Mouse (Mus musculus) right cerebral cortex, postnatal 4 days (tissue): ENCODE data around the gene Irak1bp1.
A peak's percentile ranks its signal among the peaks of the same experiment; 100 is the strongest.

Experiments used
- DNase-seq: peaks from one replicate; pipeline ENCODE4 v3.0.0-alpha.2; 2022

Gene Irak1bp1

GRCm38 (mm10) chr9:82829007-82829689, at the start of gene Irak1bp1:
Gene Irak1bp1, plus strand, starts transcription at chr9:82829540.
- DNase-seq, result no peak

GRCm38 (mm10) chr9:82788375-82788774, 41.0 kb upstream of the Irak1bp1 start:
- no peak for DNase-seq

GRCm38 (mm10) chr9:82800360-82800759, 29.0 kb upstream of the Irak1bp1 start:
- no peak for DNase-seq

GRCm38 (mm10) chr9:82807129-82807528, 22.2 kb upstream of the Irak1bp1 start:
- no peak for DNase-seq

GRCm38 (mm10) chr9:82807635-82808034, 21.7 kb upstream of the Irak1bp1 start:
- no peak for DNase-seq

- DNase-seq, result no peak
Measured at GRCm38 (mm10) chr9:82812172-82812963, 17.0 kb upstream of the Irak1bp1 start.

GRCm38 (mm10) chr9:82814536-82814935, 14.8 kb upstream of the Irak1bp1 start:
- DNase-seq, result no peak

- no peak for DNase-seq
Measured at GRCm38 (mm10) chr9:82815257-82815785, 14.0 kb upstream of the Irak1bp1 start.

GRCm38 (mm10) chr9:82826426-82826825, 2.9 kb upstream of the Irak1bp1 start:
- no peak for DNase-seq

GRCm38 (mm10) chr9:82829693-82830430, 522 bp downstream of the Irak1bp1 start:
- DNase-seq, result peak; percentile 90

- no peak for DNase-seq
Measured at GRCm38 (mm10) chr9:82831891-82832290, 2.6 kb downstream of the Irak1bp1 start.

GRCm38 (mm10) chr9:82835921-82836320, 6.6 kb downstream of the Irak1bp1 start:
- DNase-seq, result no peak

- DNase-seq, result no peak
Measured at GRCm38 (mm10) chr9:82842671-82843070, 13.3 kb downstream of the Irak1bp1 start.

- DNase-seq, result no peak
Measured at GRCm38 (mm10) chr9:82854040-82854439, 24.7 kb downstream of the Irak1bp1 start.

GRCm38 (mm10) chr9:82854973-82855614, 25.8 kb downstream of the Irak1bp1 start:
- no peak for DNase-seq

GRCm38 (mm10) chr9:82856241-82856640, 26.9 kb downstream of the Irak1bp1 start:
- no peak for DNase-seq

GRCm38 (mm10) chr9:82860805-82861204, 31.5 kb downstream of the Irak1bp1 start:
- no peak for DNase-seq

- no peak for DNase-seq
Measured at GRCm38 (mm10) chr9:82861316-82861715, 32.0 kb downstream of the Irak1bp1 start.

- DNase-seq, result no peak
Measured at GRCm38 (mm10) chr9:82861775-82862430, 32.6 kb downstream of the Irak1bp1 start.

GRCm38 (mm10) chr9:82866121-82866520, 36.8 kb downstream of the Irak1bp1 start:
- DNase-seq, result no peak

GRCm38 (mm10) chr9:82867698-82868097, 38.4 kb downstream of the Irak1bp1 start:
- DNase-seq, result no peak

GRCm38 (mm10) chr9:82877078-82877477, 47.7 kb downstream of the Irak1bp1 start:
- DNase-seq, result no peak
